Mouse (Mus musculus) liver, embryonic 11.5 days (tissue): ENCODE results near the gene Rpgr. TPM values are rescaled to one million over a fixed set of nuclear protein-coding genes. Genes with fewer than 3 reads are reported as not detected.

ENCODE experiments used
- ATAC-seq: fragments of 200-750 bp; cut with Nextera tagmentation; replicated peaks from 2 replicates; pipeline ENCODE4 v1.8.0; 2017; ENCODE audit warnings: moderate number of reproducible peaks, mild to moderate bottlenecking, moderate TSS enrichment, moderate library complexity; ENCODE audit not compliant: low FRiP score
- DNase-seq: peaks from one replicate; pipeline ENCODE4 v3.0.0-alpha.2; 2017; ENCODE audit warnings: low spot score
- H3K27ac ChIP-seq: fragments of 300-500 bp; sonication (generic); 2 replicates; pipeline ENCODE4 v1.5.1; 2014; ENCODE audit warnings: mild to moderate bottlenecking, low read depth, low read length, control low read depth
- H3K27me3 ChIP-seq: fragments of 300-500 bp; sonication (generic); replicated peaks from 2 replicates; pipeline ENCODE4 v1.6.1; 2014; ENCODE audit warnings: low read length, mixed read lengths; ENCODE audit not compliant: control insufficient read depth, insufficient read depth
- H3K36me3 ChIP-seq: fragments of 300-500 bp; sonication (generic); 2 replicates; pipeline ENCODE4 v1.6.1; 2014; ENCODE audit warnings: mild to moderate bottlenecking, low read length, moderate library complexity, mixed read lengths; ENCODE audit not compliant: control insufficient read depth, insufficient read depth
- H3K4me1 ChIP-seq: fragments of 300-500 bp; sonication (generic); replicated peaks from 2 replicates; pipeline ENCODE4 v1.6.1; 2014; ENCODE audit warnings: low read length, mixed read lengths; ENCODE audit not compliant: control insufficient read depth, insufficient read depth
- H3K4me2 ChIP-seq: fragments of 300-500 bp; sonication (generic); 2 replicates; pipeline ENCODE4 v1.6.1; 2014; ENCODE audit warnings: mild to moderate bottlenecking, control low read depth, moderate library complexity
- H3K4me3 ChIP-seq: fragments of 300-500 bp; sonication (generic); 2 replicates; pipeline ENCODE4 v1.5.1; 2014; ENCODE audit warnings: low read depth, low read length, control low read depth
- H3K9ac ChIP-seq: fragments of 300-500 bp; sonication (generic); 2 replicates; pipeline ENCODE4 v1.6.1; 2014; ENCODE audit warnings: low read depth, low read length, control low read depth
- H3K9me3 ChIP-seq: fragments of 300-500 bp; sonication (generic); 2 replicates; pipeline ENCODE4 v1.6.1; 2016; ENCODE audit warnings: low read length, inconsistent platforms, mixed read lengths; ENCODE audit not compliant: control insufficient read depth
- WGBS: fragments of 180-500 bp; shearing (Covaris S2); extraction: QIAGEN DNeasy Blood & Tissue Kit; methylation state at CpG from one replicate; pipeline ENCODE4 v1.1.7; 2014; 5-methylcytosine and 5-hydroxymethylcytosine counted together
- polyA plus RNA-seq: library from polyadenylated mRNA; unstranded; fragments of >200 nt; fragmentation: Nextera tagmentation; extraction: Ambion mirVana; gene quantifications from 2 replicates; pipeline ENCODE4 v1.2.1, GENCODE M21; 2014

Rpgr gene
- polyA plus RNA-seq, 1 experiment from 2014 or later = 9.6 TPM

GRCm38 (mm10) chrX:10105475-10105874, 111.2 kb downstream of the Rpgr start:
- no peak overlapping the region for H3K9ac ChIP-seq
- H3K4me2 ChIP-seq = no peak overlapping the region
- ATAC-seq (no peak), DNase-seq (no peak)
- no peak overlapping the region for H3K27ac ChIP-seq
- H3K27me3 ChIP-seq = no peaks in the 10 kb centered on the region
- WGBS = 67% methylated on average over 5 of the region's 5 CpGs
- no peaks in the 10 kb centered on the region for H3K9me3 ChIP-seq
- H3K36me3 ChIP-seq = no peaks in the 10 kb centered on the region
- no peaks in the 10 kb centered on the region for H3K4me1 ChIP-seq
- H3K4me3 ChIP-seq = no peak overlapping the region

GRCm38 (mm10) chrX:10102739-10103138, 114.0 kb downstream of the Rpgr start:
- DNase-seq = no peak

GRCm38 (mm10) chrX:10095797-10096196, 120.9 kb downstream of the Rpgr start:
- no peak for DNase-seq
- Histone ChIP-seq H3K27ac (no peak overlapping the region), H3K9me3 (no peaks in the 10 kb centered on the region), H3K4me3 (no peak overlapping the region), H3K27me3 (no peaks in the 10 kb centered on the region), H3K9ac (no peak overlapping the region), H3K4me1 (no peaks in the 10 kb centered on the region), H3K4me2 (no peak overlapping the region), H3K36me3 (no peaks in the 10 kb centered on the region)
- no peak for ATAC-seq
- WGBS = 77% methylated on average over 3 of the region's 3 CpGs

More at GRCm38 (mm10) chrX:10102739-10103138, 114.0 kb downstream of the Rpgr start:
- no peak for ATAC-seq
- H3K36me3 ChIP-seq = no peaks in the 10 kb centered on the region
- H3K4me3 ChIP-seq = no peak overlapping the region
- no peaks in the 10 kb centered on the region for H3K9me3 ChIP-seq
- no peaks in the 10 kb centered on the region for H3K27me3 ChIP-seq
- no peaks in the 10 kb centered on the region for H3K4me1 ChIP-seq
- 88% methylated on average over 1 of the region's 1 CpGs for WGBS
- H3K4me2 ChIP-seq = no peak overlapping the region
- H3K27ac ChIP-seq = no peak overlapping the region
- H3K9ac ChIP-seq = no peak overlapping the region

GRCm38 (mm10) chrX:10080385-10080784, 136.3 kb downstream of the Rpgr start:
- no peak overlapping the region for H3K27ac ChIP-seq
- no peak for DNase-seq
- WGBS = 73% methylated on average over 3 of the region's 3 CpGs

GRCm38 (mm10) chrX:10079981-10080380, 136.7 kb downstream of the Rpgr start:
- no peak overlapping the region for H3K4me2 ChIP-seq
- DNase-seq = no peak
- ATAC-seq = no peak

More at GRCm38 (mm10) chrX:10080385-10080784, 136.3 kb downstream of the Rpgr start:
- Histone ChIP-seq H3K4me2 (no peak overlapping the region), H3K27me3 (no peaks in the 10 kb centered on the region), H3K9me3 (no peaks in the 10 kb centered on the region), H3K4me1 (no peaks in the 10 kb centered on the region), H3K4me3 (no peak overlapping the region), H3K36me3 (no peaks in the 10 kb centered on the region), H3K9ac (no peak overlapping the region)
- ATAC-seq = no peak

GRCm38 (mm10) chrX:10073966-10074365, 142.8 kb downstream of the Rpgr start:
- DNase-seq = no peak
- H3K4me1 ChIP-seq = no peaks in the 10 kb centered on the region
- WGBS = 71% methylated on average over 3 of the region's 3 CpGs
- H3K27me3 ChIP-seq = no peaks in the 10 kb centered on the region
- no peak overlapping the region for H3K27ac ChIP-seq
- no peak overlapping the region for H3K4me2 ChIP-seq
- no peak overlapping the region for H3K9ac ChIP-seq
- H3K4me3 ChIP-seq = no peak overlapping the region
- H3K36me3 ChIP-seq = no peaks in the 10 kb centered on the region
- H3K9me3 ChIP-seq = no peaks in the 10 kb centered on the region
- ATAC-seq = no peak

More at GRCm38 (mm10) chrX:10079981-10080380, 136.7 kb downstream of the Rpgr start:
- H3K4me3 ChIP-seq = no peak overlapping the region
- no peaks in the 10 kb centered on the region for H3K27me3 ChIP-seq
- no peaks in the 10 kb centered on the region for H3K9me3 ChIP-seq
- H3K4me1 ChIP-seq = no peaks in the 10 kb centered on the region
- no peaks in the 10 kb centered on the region for H3K36me3 ChIP-seq
- 58% methylated on average over 1 of the region's 1 CpGs for WGBS
- no peak overlapping the region for H3K27ac ChIP-seq
- no peak overlapping the region for H3K9ac ChIP-seq

- DNase-seq = no peak
- Histone ChIP-seq H3K4me3 (no peak overlapping the region), H3K4me2 (no peak overlapping the region), H3K4me1 (no peaks in the 10 kb centered on the region), H3K27me3 (no peaks in the 10 kb centered on the region), H3K36me3 (no peaks in the 10 kb centered on the region), H3K9me3 (no peaks in the 10 kb centered on the region), H3K27ac (no peak overlapping the region), H3K9ac (no peak overlapping the region)
- ATAC-seq = no peak
- 56% methylated on average over 2 of the region's 2 CpGs for WGBS
Observed at GRCm38 (mm10) chrX:10071529-10071928, 145.2 kb downstream of the Rpgr start.

GRCm38 (mm10) chrX:10070689-10071088, 146.0 kb downstream of the Rpgr start:
- H3K27me3 ChIP-seq = no peaks in the 10 kb centered on the region
- H3K4me3 ChIP-seq = no peak overlapping the region
- DNase-seq = no peak
- H3K36me3 ChIP-seq = no peaks in the 10 kb centered on the region
- no peaks in the 10 kb centered on the region for H3K9me3 ChIP-seq
- H3K4me1 ChIP-seq = no peaks in the 10 kb centered on the region
- ATAC-seq = no peak
- WGBS = 19% methylated on average over 6 of the region's 6 CpGs
- no peak overlapping the region for H3K9ac ChIP-seq
- H3K4me2 ChIP-seq = no peak overlapping the region
- H3K27ac ChIP-seq = no peak overlapping the region

- H3K4me1 ChIP-seq = no peaks in the 10 kb centered on the region
- H3K9me3 ChIP-seq = no peaks in the 10 kb centered on the region
- H3K4me3 ChIP-seq = no peak overlapping the region
- no peak overlapping the region for H3K27ac ChIP-seq
- no peaks in the 10 kb centered on the region for H3K27me3 ChIP-seq
- 68% methylated on average over 4 of the region's 4 CpGs for WGBS
- ATAC-seq (no peak), DNase-seq (no peak)
- H3K4me2 ChIP-seq = no peak overlapping the region
- no peak overlapping the region for H3K9ac ChIP-seq
- H3K36me3 ChIP-seq = no peaks in the 10 kb centered on the region
Observed at GRCm38 (mm10) chrX:10069405-10069804, 147.3 kb downstream of the Rpgr start.
